Mouse (Mus musculus) lung, postnatal 0 days (tissue): ENCODE results near the gene Qprt.

Source experiments
- CTCF ChIP-seq: IDR thresholded peaks from 2 replicates; pipeline ENCODE4 v1.5.1; 2016; ENCODE audit warnings: antibody characterized with exemption, mild to moderate bottlenecking
- EP300 ChIP-seq: IDR thresholded peaks from 2 replicates; pipeline ENCODE4 v1.6.1; 2016; ENCODE audit warnings: antibody characterized with exemption, mild to moderate bottlenecking, control low read depth

DNA sequence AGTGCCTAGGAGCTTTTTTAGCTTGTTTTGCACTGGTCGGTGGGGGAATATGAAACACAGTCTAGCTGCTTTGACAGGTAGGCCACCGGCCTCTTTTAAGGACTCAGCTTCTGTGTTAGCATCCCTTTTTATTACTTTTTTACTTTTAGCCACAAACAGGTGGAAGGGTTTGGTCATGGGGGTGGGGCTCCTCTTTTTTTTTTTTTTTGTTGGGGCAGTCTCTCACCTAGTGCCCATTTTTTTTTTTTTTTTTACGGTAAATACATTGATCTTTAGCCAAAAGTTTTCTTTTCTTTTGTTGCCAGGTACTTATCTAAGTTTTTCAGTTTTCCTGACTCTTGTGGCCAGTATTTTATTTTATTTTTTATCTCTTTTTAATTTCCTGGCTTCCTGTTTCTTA is 33.9 kb downstream of the Qprt start:
- TF ChIP-seq CTCF (no peak), EP300 (no peak)
